Mouse (Mus musculus) thymus, postnatal 14 days (tissue): ENCODE measurements around the gene Ptprd.

Source experiments
- DNase-seq: peaks from one replicate; pipeline ENCODE4 v3.0.0; 2021

The Ptprd gene

DNA sequence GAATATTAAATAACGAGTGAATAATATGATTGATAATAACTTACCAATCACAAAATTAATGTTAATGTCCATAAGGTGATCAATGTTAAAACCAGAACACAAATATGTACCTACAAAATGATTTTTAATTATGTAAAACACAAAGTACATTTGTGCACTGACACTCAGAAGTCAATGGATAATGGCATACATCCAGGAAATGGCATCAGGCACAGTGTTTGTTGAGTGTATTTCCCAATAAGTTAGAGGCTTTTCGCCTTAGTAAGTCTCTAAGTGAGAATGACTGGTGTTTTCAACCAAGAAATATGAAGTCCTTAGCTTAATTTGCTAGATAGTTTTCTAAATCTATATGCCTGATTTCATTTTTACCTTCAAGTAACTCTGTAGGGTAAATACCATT lies 1843.5 kb downstream of the Ptprd start:
- no peak for DNase-seq

DNA sequence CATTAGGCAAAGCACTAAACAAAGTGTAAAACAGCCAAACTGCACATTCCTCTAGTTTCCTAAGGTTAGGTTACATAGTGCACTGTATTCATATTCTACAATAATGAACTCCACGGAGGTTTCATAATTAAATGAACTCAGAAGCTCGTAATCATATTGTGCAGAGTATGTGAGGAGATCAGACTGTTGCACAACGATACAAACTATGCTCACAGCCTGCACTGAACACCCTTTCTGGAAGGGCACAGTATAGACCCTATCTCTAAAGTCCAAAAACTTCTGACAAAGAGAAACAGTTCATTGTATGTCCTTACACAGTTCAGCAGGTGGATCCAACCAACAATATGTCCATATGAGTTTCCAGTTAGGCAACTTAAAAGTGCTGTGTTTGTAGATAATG lies 1844.5 kb downstream of the Ptprd start:
- DNase-seq, result no peak

DNA sequence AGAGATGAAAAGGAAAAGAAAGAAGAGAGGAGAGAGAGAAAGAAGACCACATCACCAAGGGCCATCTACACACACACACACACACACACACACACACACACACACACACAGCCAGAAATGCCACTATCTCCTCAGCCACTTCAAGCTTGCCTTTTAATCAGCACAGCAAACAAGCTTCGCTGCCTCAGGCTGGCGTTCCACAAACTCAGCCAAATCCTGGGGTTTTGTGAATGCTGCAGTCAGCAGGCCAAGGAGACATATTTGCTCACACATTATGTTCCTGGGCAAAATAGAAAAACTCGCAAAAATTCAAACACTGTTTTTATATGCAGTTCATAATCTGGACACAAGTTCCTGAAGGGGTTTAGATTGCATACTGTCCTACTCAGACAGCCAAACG lies 1845.9 kb downstream of the Ptprd start:
- DNase-seq, result no peak

DNA sequence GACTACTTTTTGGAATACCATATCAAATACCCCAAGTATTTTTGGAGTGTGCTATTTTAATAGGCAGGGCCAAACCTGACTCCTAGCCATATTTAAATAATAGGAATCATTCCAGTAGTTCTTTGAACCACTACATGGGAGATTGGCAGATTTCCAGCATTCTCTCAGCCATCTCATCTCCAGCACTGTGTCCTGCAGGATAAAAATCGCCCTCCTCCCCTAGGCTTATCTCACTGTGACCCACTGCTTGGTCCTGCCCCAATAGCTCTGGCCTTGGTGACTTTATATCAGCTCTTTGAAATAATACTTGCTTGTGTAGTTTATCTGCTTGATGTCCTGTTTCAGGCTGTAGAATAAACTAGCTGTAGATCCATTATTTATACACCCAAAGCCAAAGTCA lies 1850.2 kb downstream of the Ptprd start:
- DNase-seq, result no peak

DNA sequence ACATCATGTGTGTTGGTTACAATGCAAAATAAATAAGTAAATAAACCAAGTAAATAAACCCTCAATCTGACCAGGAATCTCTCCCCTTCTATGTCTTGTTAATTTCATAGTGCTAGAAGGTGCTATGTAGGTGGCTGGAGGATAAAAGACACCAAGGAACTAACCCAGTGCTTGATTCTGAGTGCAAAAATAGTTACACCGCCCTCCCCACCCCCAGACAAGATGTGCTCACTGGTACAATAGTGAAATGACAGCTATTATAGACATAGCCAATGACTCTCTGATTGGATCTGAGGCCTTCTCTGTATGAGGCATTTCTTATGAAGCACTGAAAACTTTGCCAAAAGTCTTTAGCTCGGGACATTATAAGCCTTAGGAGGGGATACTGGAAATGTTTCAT lies 1857.6 kb downstream of the Ptprd start:
- DNase-seq, result no peak

DNA sequence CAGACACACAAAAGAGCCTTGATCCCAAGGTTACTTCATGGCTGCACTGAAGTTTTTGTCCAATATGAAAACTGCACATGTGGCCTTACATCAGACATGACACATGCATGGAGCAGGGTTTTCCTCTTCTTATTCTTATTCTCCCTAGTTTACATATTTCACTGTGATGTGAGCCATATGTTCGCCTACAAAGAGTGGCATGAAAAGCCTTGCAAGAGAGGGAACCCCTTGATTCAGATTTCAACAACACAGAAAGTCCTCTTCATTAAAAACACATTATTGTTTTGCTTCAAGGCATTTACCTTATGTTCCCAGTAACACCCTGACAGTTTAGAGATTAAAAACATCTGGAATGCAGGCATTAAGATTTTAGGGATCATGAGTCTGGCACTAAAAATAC lies 1859.3 kb downstream of the Ptprd start:
- DNase-seq, result no peak

DNA sequence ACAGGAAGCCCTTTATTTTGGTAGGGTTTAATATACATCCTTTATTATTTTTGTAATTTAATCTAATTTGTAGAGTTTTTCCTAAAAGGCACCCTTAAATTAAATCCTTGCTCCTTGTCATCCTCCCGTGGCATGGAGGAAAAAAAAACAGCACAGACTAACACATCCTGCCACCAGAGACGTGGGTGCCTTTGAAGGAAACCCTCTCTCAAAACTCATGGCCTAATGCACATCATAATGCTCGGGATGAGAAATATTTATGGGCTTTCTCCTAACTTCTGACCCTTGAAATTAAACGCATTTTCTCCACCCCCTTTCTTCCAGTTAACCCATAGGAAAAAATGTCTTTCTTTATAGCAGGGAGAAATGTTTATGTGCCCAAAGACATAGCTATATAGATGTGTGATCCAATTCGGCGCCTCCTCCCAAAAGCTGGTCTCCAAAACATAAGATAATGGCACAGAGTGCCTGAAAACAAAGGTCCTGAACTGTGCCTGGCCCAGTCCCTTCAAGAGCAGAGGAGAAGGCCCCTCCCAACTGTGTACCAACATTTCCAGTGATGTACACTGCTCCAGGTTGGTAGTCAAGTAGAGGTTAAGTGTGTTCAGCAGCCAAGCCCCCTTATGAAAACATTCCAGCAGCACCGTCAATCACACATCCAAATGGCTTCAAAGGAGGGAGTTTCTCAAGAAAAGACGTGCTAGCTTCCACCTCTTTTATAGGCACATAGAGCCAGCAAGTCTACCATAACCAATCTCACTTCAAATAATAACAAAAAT lies 1860.4 kb downstream of the Ptprd start:
- no peak for DNase-seq

DNA sequence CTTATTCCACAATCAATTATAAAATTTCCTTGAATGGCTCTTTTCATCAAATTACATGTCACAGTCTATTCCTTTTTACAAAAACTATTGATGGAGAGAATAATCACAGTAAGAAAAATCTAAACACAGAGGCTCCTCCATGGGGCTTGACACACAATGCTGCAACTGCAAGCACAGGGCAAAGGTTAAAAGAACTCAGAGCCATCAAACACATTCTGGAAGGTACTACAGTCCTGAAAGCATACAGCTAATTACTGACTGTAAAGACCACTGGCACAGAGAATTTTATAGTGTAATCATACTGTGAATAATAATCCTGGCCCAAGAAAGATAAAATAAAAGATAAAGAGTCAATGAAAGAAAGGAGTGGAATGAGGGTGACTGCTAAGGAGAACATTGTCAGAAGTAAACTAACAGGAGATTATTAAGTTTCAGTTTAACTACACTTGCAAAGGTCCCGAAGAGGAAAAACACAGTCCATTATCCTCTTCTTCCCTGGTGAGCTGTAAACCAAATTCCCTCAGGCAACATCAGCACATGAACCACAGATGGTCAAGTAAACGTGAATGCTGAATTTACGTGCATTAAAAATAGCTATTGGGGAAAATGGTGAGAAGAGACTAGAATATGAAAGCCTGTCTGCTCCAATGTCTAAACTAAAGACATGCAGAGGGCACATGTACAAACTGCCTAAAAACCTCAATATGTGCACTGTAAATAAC lies 1861.4 kb downstream of the Ptprd start:
- DNase-seq, result no peak

DNA sequence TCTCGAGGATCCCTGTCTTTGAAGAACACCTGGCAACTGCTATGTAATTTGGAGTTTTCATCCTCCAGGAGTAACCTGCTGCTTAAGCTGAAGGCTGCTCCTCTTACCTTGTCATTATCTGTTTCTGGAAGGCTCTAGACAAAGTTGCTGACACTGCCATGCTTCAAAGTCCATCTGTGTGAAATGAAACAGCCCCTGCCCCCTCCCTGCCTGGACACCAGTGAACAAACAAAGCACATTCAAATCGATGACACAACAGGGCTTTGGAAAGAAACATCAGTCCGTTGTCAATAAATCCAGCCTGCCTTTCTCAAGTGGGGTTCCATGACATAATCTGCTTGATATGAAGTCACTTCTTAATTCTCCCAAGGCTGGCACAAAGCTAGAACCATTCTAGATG lies 1867.7 kb downstream of the Ptprd start:
- no peak for DNase-seq

DNA sequence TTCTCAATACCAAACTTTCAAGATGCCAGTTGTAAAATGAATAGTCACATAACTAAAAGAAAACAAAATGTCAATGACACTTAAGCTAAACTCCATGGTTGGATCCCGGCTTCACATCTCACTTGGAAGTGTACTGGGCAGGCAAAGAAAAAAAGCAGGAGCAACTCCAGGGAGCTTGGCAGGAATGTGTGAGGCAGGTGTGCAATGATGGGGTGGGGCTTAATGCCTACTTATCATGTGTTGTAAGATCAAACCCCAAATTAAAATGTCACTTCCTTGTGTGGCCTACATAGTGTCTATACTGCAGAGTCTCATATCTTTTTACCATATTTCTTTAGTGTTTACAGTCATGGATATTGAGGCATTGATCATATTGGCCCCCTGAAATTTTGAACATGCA lies 1873.8 kb downstream of the Ptprd start:
- no peak for DNase-seq

DNA sequence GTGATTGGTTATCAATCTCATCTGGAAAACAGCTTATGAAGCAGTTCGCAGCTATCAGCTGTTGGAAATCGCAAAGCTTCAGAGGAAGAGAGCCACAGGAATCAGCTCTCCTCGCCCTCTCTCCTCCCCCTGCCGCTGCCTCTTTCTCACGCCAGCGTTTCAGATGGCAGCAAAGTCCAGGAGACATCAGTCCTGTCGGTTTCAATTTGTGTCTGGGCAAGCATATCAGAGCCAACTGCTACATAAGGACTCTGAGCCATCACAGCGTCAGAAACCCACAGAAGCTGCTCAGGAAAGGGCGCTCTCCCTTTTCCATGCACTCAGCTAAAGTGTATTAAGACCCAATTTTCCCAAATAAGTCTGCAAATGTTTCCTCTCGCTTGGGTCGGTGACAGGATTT lies 1884.4 kb downstream of the Ptprd start:
- no peak for DNase-seq

DNA sequence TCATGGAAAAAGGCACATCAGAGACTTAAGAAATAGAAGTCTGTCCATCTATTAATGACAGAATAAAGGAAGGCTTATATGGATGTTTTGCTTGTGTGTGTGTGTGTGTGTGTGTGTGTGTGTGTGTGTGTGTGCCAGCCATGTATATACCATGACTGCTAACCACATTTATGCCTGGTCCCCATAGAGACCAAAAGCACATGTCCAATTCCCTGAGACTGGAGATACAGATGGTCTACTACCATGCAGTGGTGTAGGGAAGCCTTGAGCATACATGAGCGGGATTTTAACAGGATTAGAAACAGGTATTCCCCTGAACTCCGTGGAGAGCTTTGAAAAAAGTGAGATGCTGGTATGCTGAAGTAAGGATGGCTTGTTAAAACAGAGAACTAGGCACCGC lies 1886.1 kb downstream of the Ptprd start:
- DNase-seq, result no peak

DNA sequence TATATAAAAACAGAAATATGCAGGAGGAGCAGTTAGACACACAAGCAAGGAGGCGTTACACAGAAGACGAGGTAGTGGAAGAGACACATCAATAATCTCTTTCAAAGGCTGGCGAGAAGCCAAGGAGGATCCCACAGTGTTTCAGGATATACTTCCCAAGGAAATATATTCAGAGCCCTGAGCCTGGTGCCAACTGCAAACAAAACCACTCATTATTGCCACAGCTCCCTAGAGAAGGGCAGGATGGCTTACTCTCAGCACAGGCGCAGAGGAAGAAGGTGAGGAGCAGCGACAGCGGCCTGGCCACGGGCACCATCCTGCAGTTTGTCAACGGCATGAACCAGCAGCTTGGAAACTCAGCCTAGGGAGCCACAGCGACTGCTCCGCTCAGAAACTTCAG lies 1886.8 kb downstream of the Ptprd start:
- no peak for DNase-seq

DNA sequence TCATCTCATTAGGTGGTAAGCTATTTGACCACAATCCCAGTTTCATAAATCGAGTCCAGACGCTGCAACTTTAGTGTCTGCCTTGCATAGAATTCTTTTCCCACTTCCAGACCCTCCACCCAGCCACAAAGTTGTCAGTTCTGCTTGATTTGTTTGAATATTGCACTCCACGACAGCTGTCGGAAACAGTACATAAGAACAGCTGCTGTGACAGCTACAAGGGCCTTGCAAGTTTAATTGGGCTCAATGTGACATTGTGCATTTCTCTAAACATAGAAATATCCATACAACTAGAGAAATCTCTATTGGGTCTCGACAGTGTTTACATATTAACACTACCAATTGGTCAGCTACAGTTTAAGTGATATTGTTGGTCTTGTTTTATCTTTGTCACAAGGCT lies 1887.3 kb downstream of the Ptprd start:
- DNase-seq, result no peak

DNA sequence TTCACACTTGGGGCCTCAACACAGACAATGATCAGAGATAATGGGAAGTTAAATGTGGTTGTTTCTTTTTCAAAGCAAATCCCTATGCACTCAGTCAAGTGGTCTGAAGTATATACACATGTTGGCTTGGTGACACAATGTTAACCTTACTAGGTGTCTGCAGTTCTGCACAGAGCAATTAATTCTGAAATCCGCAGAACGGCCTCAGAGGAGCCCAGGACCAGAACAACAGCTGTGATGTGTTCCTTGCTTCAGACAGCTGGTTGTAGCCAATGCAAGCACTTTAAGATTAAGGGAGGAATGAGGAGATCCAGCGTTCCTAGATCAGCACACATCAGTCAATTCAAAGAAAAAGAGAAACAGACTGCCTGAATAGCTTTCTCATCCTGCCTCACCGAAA lies 1891.9 kb downstream of the Ptprd start:
- DNase-seq, result no peak

DNA sequence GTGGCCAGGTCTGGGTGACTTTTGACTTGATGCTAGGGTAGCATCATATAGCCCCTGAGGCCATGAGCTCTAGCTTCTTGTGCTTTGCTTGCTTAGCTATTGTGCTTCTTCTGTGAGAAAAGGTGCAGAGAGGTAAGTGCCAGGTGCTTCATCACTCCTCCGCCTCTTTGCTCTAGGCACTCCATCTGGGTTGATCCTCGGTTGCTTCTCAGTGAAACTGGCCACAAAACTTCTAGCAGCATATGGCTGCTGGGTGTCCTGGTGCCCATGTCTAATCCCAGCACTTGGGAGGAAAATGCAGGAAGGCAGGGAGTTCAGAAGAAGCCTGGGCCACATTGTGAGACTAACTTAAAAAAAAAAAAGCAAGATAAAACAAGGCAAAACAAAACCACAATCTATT lies 1895.8 kb downstream of the Ptprd start:
- no peak for DNase-seq

DNA sequence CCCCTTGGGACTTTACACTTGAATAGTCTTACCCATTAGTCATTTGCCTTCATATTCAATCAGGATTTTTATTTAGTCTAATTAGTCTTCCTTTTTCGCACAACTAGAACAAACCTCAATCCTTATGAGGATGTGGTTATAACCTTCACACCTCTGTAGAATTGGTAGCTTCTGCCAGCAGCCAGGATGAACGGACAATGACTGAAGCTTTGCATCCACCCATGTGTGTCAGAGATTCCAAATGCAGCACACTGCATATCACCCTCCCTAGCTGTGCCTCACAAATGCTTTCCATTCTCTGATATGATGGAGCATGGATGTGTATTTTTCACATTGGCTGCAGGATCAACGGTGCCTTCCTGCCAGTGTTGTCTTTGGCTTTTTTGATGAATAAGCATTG lies 1898.0 kb downstream of the Ptprd start:
- no peak for DNase-seq

DNA sequence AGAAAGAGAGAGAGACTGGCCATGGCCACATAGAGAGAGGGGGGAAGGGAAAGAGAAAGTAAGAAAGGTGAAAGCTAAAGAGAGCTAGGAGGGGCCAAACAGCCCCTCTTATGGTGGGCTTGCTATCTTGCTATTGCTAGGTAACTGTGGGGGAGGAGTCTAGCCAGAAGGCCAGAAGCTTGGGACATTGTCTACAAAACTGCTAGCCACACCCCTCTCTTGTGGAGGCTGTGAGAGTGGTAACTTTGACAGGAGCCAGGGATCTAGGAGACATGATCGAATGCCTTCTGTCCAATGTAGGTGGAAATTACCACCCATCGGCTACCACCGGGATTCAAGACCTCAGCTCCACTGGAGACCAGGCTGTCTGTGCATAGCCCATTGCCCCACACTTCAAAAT lies 1899.2 kb downstream of the Ptprd start:
- no peak for DNase-seq

DNA sequence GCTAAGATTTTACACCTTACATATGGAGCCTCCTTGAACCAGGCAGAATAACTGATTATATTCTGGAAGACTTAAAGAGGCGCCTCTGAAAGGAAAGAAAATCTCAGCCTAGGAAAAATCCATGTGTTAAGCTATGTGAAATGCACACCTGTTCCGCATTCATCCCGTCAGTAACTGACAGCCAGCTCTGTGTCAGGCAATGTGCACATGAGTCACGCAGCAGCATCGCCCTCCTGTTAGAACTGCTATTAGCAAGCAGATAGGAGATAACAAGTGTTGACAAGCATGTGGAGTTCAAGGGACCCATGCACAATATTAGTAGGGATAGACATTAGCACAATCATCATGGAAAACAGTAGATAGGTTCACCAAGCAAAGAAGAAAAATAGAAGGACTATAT lies 1905.8 kb downstream of the Ptprd start:
- DNase-seq, result no peak

DNA sequence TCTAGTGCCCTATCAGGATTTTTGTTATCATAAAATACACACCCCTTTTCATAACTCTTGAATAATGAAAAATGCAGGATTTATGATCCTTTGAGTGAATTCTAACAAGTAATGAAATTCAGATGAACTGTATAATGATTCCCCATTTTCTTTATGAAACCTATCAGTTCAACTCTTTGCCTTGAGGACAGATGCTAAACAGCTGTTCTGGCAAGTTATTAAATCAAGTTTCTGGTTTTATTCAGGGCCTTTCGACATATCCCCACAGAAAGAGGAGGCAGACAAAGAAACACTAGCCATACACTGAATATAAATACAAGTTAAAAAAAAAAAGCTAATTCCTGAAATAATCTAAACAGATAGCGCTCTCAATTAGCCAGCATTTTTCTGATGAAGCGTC lies 1914.4 kb downstream of the Ptprd start:
- no peak for DNase-seq

DNA sequence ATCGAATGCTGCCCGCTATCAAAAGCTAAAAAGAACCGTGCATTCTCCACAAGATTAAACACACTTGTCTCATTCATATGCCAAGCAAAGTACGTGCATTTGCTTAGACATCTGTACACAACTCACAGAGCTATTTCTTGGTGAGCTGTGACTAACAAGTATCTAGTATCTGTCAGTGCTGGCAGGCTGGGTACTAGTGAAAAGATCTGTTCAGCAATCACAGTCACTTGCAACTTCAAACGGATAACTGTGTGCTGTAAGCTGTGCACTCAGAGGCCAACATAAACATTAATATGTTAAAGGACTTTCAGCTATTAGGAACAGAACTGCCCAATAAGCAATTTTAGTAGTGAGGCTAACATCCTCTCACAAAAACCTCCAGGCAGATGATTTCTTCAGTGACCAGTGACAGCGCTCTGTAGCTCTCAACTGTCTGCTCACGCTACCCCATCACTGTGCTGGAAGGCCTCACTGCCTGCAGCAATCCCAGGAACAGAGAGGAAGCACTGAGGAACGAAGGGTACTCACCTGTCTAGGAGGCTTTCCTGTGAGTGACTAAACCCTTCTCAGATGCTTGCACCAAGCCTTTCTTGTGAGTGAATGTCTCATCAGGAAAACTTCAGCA lies 1918.9 kb downstream of the Ptprd start:
- no peak for DNase-seq

DNA sequence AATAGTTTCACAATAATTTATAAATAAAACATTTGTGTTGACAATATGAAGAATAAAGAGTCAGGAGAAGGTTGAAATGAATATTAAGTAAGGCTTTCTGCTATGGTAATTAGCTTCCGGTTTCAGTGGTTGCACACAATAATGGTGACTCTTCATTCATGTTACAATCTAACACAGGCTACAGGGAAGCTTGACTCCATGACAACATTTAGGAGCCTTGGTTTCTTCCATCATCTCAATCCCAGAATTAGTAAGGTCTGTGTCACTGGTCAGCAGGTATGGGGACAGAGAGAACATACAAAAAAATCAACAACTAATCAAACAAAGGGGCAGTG lies 1921.3 kb downstream of the Ptprd start:
- DNase-seq, result no peak

DNA sequence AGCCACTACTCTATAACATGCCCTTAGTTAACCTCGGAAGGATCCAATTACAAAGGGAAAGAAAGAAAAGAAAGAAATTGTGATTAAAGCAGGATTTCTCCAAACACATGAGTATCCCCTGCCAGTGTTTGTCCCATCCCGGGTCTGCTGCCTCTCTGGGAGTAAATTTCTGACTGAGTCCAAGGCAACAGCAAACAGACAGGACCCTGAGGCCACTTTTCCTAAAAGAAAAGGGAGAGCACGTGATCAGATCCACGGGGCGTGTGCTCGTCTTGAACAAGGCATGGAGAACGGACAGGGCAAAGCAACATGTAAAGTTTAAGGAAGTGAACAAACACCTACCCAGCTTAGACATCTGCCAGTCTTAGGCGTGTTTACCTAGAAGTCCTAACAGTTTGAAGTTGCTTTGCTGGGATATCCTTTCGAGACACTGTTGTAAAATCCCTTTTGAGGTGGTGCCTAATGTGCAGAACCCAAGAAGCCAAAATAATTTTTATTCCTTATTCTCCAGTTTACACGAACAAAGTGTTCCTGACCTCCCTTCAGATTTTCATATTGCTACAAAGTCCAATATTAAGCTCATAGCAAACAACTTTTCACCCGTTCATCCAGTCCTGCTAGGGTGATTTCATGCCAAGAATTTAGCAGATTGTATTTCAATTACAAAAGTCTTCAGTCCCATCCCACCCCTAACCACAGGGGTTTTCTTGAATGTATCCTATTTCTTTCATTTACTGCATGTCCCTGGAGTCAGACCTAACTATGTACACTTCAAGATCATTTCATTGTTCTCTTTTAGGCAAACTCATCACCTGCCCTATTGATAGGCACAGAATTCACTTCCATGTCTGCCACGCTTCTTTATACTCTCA lies 1921.9 kb downstream of the Ptprd start:
- DNase-seq, result no peak

DNA sequence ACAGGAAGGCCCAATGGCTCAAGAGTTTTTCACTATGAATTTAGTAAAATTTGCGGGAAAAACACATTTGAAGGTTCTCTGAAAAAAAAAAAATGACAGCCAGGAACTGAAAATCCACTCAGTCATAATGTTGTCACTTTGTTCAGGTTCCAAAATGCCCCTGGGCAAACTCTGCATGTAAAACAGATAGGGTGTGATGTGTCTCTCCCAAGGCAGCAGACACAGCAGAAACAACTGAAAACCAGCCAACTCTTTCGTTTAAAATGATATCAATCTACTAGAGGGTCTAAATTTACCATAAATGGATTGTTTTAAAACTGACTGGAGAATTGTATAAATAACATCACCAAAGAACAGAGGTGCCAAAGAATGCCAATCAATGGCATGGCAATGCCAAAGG lies 1925.7 kb downstream of the Ptprd start:
- no peak for DNase-seq
